Mouse (Mus musculus) hindbrain, embryonic 16.5 days (tissue): ENCODE measurements at regions not wholly inside any gene's neighbourhood (a gene's known extent, or its start where the extent isn't known, plus 50 kb on each side); places are given as distances from the start of the nearest gene placed in this dataset.
A peak's percentile ranks its signal among the peaks of the same experiment; 100 is the strongest.

ENCODE experiments used
- ATAC-seq: fragments of 200-750 bp; cut with Nextera tagmentation; 2 replicates; pipeline ENCODE4 v1.8.0; 2017; ENCODE audit warnings: moderate TSS enrichment, moderate library complexity
- H3K27ac ChIP-seq: fragments of 300-500 bp; sonication (generic); 2 replicates; pipeline ENCODE4 v1.5.1; 2014; ENCODE audit warnings: low read depth, mild to moderate bottlenecking, control low read depth, low read length, moderate library complexity
- H3K27me3 ChIP-seq: fragments of 300-500 bp; sonication (generic); replicated peaks from 2 replicates; pipeline ENCODE4 v1.6.1; 2014; ENCODE audit warnings: low read length; ENCODE audit not compliant: control insufficient read depth, insufficient read depth
- H3K36me3 ChIP-seq: fragments of 300-500 bp; sonication (generic); 2 replicates; pipeline ENCODE4 v1.6.1; 2014; ENCODE audit warnings: mild to moderate bottlenecking, low read length, moderate library complexity, mixed read lengths; ENCODE audit not compliant: control insufficient read depth, insufficient read depth
- H3K4me1 ChIP-seq: fragments of 300-500 bp; sonication (generic); 2 replicates; pipeline ENCODE4 v1.6.1; 2014; ENCODE audit warnings: low read depth, low read length; ENCODE audit not compliant: control insufficient read depth, insufficient read depth
- H3K4me2 ChIP-seq: fragments of 300-500 bp; sonication (generic); 2 replicates; pipeline ENCODE4 v1.6.1; 2014; ENCODE audit warnings: mild to moderate bottlenecking, low read length, control low read depth, moderate library complexity
- H3K4me3 ChIP-seq: fragments of 300-500 bp; sonication (generic); 2 replicates; pipeline ENCODE4 v1.5.1; 2014; ENCODE audit warnings: mild to moderate bottlenecking, low read length, control low read depth, moderate library complexity
- H3K9ac ChIP-seq: fragments of 300-500 bp; sonication (generic); 2 replicates; pipeline ENCODE4 v1.6.1; 2014; ENCODE audit warnings: low read depth, mild to moderate bottlenecking, control low read depth, low read length, moderate library complexity
- H3K9me3 ChIP-seq: fragments of 300-500 bp; sonication (generic); 2 replicates; pipeline ENCODE4 v1.6.1; 2014; ENCODE audit warnings: mild to moderate bottlenecking, low read length, moderate library complexity; ENCODE audit not compliant: control insufficient read depth
- WGBS: fragments of 180-500 bp; shearing (Covaris S2); extraction: QIAGEN DNeasy Blood & Tissue Kit; methylation state at CpG from one replicate; pipeline ENCODE4 v1.1.7; 2014; 5-methylcytosine and 5-hydroxymethylcytosine counted together

DNA sequence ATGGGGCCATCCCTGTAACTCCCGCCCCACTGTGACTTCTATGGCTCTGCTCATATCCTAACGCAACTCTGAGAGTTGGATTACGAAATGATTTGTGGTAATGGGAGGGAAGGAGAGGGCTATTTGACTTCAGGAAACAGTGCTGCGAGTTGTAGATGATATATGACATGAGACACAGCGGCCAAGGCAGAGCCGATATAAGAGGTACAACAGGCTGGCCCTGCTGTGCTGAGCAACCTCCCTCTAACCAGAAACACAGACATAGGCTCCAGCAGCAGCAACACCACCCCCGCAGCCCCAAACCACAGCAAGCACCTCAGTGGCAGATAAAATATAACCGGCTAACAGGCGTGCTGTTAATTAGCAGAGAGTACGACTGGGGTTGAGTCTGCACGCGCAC is 312.5 kb upstream of the Mgmt start:
- H3K4me3 ChIP-seq: no peak overlapping the region
- no peaks in the 10 kb centered on the region for H3K9me3 ChIP-seq
- peak; percentile 30; the same call in 1 of the 2 replicates for ATAC-seq
- H3K4me1 ChIP-seq: 0 out of 2 replicates have a peak, but pooled peaks cover 5% of the 10 kb centered on the region
- no peak overlapping the region for H3K27ac ChIP-seq
- H3K4me2 ChIP-seq: no peak overlapping the region
- H3K27me3 ChIP-seq: no peaks in the 10 kb centered on the region
- no peaks in the 10 kb centered on the region for H3K36me3 ChIP-seq
- no peak overlapping the region for H3K9ac ChIP-seq
- WGBS: 40% methylated on average over 12 of the region's 12 CpGs

DNA sequence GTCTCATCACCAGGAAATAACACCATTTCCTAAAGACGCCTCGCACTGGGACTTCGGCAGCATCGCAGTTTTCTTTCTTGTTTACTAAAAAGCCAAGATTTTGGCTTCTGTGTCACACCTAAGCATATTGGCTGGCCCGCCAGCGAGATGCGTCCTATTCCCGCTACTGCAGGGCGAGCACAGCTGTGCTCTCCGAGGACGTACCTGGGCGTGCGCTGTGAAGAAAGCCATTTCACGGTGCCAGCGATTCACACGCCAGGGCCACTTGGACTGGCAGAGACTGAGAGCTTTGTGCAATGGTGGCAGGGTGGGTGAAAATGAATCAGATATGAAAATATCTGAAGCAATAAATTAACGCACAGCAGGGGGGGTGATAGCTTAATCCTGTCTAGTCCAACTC is 310.1 kb upstream of the Mgmt start:
- peak overlapping the region; percentile 32 for H3K4me2 ChIP-seq
- peak overlapping the region; percentile 39; the same call in 1 of the 2 replicates for H3K9ac ChIP-seq

DNA sequence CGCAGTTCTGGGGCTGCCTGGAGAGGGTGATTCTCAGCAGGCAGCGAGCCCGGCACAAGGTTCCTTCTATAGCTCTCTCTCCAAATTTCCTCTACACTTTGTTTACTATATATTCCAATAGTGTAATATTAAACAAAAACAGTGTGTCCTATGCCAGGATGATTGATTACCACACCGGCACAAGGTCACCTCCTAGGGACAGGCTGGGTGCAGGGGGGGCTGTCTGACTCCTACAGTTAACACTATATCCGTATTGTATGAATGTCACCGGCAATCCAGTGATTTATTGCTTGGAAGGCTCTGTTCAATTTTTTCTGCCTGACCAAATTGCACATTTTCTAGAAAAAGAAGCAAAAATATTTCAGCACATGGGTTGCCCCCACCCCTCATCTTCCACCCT is 305.9 kb upstream of the Mgmt start:
- no peaks in the 10 kb centered on the region for H3K9me3 ChIP-seq
- H3K27ac ChIP-seq: no peak overlapping the region
- H3K9ac ChIP-seq: no peak overlapping the region
- H3K4me3 ChIP-seq: no peak overlapping the region
- H3K36me3 ChIP-seq: no peaks in the 10 kb centered on the region
- H3K27me3 ChIP-seq: no peaks in the 10 kb centered on the region
- H3K4me1 ChIP-seq: peaks cover 6% of the 10 kb centered on the region; the same call in 1 of the 2 replicates
- 58% methylated on average over 6 of the region's 6 CpGs for WGBS
- H3K4me2 ChIP-seq: no peak overlapping the region
- 0 out of 2 replicates have a peak, but pooled peaks have one; percentile 27 for ATAC-seq

More for the DNA sequence above, 310.1 kb upstream of the Mgmt start:
- H3K27me3 ChIP-seq: no peaks in the 10 kb centered on the region
- H3K36me3 ChIP-seq: no peaks in the 10 kb centered on the region
- WGBS: 50% methylated on average over 17 of the region's 17 CpGs
- ATAC-seq: peak; percentile 52; the same call in 1 of the 2 replicates
- no peaks in the 10 kb centered on the region for H3K9me3 ChIP-seq
- no peak overlapping the region for H3K27ac ChIP-seq
- no peak overlapping the region for H3K4me3 ChIP-seq
- H3K4me1 ChIP-seq: peaks cover 8% of the 10 kb centered on the region; the same call in 1 of the 2 replicates

DNA sequence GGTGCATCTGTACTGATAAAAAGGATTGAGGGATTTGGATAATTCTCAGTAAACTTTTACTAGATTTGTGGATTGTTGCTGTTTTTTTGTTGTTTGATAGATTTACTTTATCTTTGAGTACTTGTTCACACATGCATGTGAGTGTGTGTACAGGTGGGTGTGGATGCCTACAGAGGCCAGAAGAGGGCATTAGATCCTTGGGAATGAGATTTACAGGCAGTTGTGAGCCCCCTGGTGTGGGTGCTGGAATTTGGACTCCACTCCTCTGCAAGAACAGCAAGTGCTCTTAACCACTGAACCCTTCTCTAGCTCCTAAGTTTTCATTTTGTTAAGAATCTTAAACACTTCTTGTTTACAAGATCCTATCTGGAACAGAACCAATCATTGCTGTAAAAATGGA is 303.5 kb upstream of the Mgmt start:
- H3K4me2 ChIP-seq: no peak overlapping the region
- no peaks in the 10 kb centered on the region for H3K27me3 ChIP-seq
- H3K4me3 ChIP-seq: no peak overlapping the region
- ATAC-seq: no peak
- H3K9ac ChIP-seq: no peak overlapping the region
- H3K9me3 ChIP-seq: no peaks in the 10 kb centered on the region
- H3K27ac ChIP-seq: no peak overlapping the region
- H3K4me1 ChIP-seq: peaks cover 2% of the 10 kb centered on the region; the same call in 1 of the 2 replicates
- no peaks in the 10 kb centered on the region for H3K36me3 ChIP-seq

DNA sequence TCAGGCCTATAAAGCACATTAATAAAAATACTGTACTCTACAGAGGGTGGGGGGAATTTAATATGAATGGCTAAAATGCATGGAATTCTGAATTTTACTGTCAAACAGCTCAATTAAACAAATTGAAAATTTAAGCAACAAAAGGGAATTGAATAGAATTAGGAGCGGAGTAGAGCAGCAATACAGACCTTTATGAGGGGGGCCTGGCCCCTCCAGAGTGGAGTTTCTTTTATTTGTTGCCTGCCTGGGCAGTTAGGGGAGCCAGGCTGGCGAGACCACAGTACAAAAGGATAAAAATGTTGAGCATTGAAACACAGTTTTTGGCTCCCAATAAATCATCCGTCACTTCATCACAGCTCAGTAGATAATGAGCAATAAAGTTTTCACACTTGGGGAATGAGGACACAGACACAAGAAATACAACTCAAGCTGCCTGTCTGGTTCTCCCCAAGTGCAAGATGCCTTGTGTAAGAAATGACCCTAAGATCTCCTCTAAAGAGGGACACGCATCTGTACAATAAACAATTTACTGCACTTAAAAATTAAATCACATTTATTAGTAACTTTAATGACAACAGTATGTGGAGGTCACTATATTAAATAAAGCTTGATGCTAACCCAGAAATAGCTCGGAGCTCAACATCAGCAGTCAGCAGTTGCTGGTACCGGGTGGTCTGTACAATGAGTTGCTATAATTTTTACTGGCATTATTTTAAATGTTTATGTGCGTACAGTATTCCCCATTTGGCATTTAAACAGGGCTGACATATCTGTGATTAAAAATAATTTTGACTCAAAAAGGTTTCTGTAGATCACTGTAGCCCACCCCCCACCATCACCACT is 286.9 kb upstream of the Mgmt start:
- no peak for ATAC-seq
- Histone ChIP-seq H3K27ac (no peak overlapping the region), H3K4me1 (no peaks in the 10 kb centered on the region), H3K4me2 (no peak overlapping the region), H3K4me3 (no peak overlapping the region), H3K36me3 (no peaks in the 10 kb centered on the region), H3K9ac (no peak overlapping the region), H3K27me3 (no peaks in the 10 kb centered on the region), H3K9me3 (no peaks in the 10 kb centered on the region)
- 69% methylated on average over 7 of the region's 7 CpGs for WGBS

DNA sequence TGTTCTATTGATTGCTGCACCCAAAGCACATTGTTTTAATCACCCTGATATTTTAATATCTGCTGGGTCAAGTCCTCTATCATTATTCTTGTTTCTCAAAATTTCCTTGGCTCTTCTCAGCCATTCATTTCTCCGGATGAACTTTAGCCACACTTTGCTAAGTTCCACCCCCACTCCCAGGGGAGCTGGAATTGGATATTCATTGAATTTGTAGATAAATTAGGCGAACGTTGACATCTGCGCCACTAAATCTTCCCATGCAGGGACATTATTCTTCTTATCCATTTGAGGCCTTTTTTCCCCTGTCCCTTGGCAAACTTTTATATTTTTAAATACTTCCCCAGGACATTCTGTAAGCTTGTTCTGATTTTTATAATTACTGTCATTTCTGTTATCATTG is 280.9 kb upstream of the Mgmt start:
- 44% methylated on average over 4 of the region's 4 CpGs for WGBS
- H3K4me1 ChIP-seq: no peaks in the 10 kb centered on the region
- no peaks in the 10 kb centered on the region for H3K9me3 ChIP-seq
- no peak overlapping the region for H3K4me3 ChIP-seq
- no peaks in the 10 kb centered on the region for H3K36me3 ChIP-seq
- no peak overlapping the region for H3K27ac ChIP-seq
- ATAC-seq: no peak
- H3K9ac ChIP-seq: no peak overlapping the region
- H3K27me3 ChIP-seq: no peaks in the 10 kb centered on the region
- H3K4me2 ChIP-seq: no peak overlapping the region

DNA sequence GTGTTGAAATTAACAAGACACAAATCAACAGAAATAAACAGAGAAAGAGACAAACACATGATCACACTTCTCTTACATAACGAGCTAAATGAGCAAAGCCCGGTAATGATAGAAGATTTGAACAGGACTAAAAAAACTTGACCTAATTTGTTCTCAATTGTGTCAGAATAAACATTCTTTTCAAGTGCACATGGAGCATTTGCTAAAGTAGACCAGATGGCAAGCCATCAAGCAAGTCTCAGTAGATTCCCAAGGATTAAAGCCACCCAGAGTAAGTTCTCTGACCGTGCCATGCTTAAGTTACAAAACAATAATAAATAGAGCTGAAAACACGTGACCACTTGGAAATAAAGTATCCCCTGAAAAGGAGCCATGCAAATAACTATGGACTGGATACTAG is 269.9 kb upstream of the Mgmt start:
- H3K27me3 ChIP-seq: no peaks in the 10 kb centered on the region
- H3K27ac ChIP-seq: no peak overlapping the region
- no peak for ATAC-seq
- no peaks in the 10 kb centered on the region for H3K36me3 ChIP-seq
- no peaks in the 10 kb centered on the region for H3K4me1 ChIP-seq
- H3K9ac ChIP-seq: no peak overlapping the region
- no peak overlapping the region for H3K4me3 ChIP-seq
- no peaks in the 10 kb centered on the region for H3K9me3 ChIP-seq
- WGBS: 52% methylated on average over 4 of the region's 4 CpGs
- no peak overlapping the region for H3K4me2 ChIP-seq

DNA sequence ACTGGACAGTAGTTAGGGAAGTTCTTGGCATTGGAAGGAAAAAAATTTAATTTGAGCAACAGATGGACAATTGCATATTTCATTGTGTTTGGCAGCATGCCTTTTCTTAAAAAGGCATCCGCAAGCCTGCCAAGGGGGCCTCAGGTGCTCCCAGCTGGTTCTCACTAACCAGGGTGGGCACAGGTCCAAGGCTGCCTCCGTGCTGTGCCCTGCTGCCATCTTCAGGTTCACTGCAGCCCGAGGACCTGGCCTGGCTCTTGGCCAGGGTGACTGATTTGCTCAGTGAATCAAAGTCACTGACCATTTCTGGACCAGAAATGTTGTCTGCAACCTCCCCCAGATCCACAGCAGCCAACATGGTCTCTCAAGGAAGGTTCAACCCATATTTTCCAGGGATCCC is 263.3 kb upstream of the Mgmt start:
- no peaks in the 10 kb centered on the region for H3K9me3 ChIP-seq
- ATAC-seq: no peak

DNA sequence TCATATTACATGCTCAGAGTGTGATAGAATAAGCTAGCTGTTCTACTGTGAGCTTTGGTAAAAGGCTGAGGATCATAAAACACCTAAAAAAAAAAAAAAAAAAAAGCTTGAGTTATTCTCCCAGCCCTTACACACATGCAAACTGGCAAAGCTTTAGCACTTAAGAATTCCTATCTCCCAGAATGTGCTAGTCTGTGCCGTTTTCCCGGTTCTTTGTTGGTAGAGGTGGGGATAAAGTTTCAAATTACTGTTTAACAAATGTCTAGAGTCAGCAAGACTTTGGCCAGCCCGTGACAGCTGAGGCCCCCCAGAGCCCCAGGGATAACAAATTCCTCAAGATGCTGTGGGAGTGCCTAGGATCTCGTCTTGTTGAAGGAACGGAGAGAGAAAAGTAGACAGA is 254.3 kb upstream of the Mgmt start:
- Histone ChIP-seq H3K9ac (no peak overlapping the region), H3K9me3 (no peaks in the 10 kb centered on the region), H3K4me1 (no peaks in the 10 kb centered on the region), H3K27ac (no peak overlapping the region), H3K4me2 (no peak overlapping the region), H3K36me3 (no peaks in the 10 kb centered on the region), H3K4me3 (no peak overlapping the region), H3K27me3 (no peaks in the 10 kb centered on the region)
- ATAC-seq: no peak
- WGBS: 35% methylated on average over 5 of the region's 5 CpGs

More for the DNA sequence above, 263.3 kb upstream of the Mgmt start:
- Histone ChIP-seq H3K36me3 (no peaks in the 10 kb centered on the region), H3K4me1 (no peaks in the 10 kb centered on the region), H3K9ac (no peak overlapping the region), H3K4me2 (no peak overlapping the region), H3K4me3 (no peak overlapping the region), H3K27ac (no peak overlapping the region), H3K27me3 (no peaks in the 10 kb centered on the region)
- WGBS: 40% methylated on average over 3 of the region's 3 CpGs
